Mouse (Mus musculus) lung, postnatal 25 days (tissue): ENCODE measurements around the gene Fam133b.
"Not testable (repeated sequence)": the region's sequence is repeated elsewhere in the genome, so short reads cannot be mapped to it uniquely, and the experiment has no call there.

Experiments used
- DNase-seq: peaks from one replicate; pipeline ENCODE4 v3.0.0; 2022; ENCODE audit warnings: low spot score

The Fam133b gene

DNA sequence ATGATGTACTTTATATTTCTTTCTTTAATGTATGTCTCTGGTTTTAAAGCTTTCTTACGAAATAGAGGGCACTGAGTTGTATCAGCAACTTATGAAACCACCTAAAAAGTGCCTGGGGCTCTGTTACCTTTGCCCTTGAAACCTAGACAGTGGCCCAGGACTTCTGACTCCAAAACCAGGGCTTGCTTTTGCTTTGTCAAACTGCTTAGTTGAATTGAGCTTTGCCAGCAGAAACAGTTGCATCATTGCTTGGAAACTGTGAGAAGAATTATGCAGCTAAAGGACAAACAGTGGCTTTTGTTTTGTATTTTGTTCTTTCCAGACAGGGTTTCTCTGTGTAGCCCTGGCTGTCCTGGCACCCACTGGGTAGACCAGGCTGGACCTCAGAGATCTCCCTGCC lies 56.7 kb downstream of the Fam133b start:
- no peak for DNase-seq

- no peak for DNase-seq
Measured at GRCm38 (mm10) chr5:3600790-3601189, 57.2 kb downstream of the Fam133b start.

DNA sequence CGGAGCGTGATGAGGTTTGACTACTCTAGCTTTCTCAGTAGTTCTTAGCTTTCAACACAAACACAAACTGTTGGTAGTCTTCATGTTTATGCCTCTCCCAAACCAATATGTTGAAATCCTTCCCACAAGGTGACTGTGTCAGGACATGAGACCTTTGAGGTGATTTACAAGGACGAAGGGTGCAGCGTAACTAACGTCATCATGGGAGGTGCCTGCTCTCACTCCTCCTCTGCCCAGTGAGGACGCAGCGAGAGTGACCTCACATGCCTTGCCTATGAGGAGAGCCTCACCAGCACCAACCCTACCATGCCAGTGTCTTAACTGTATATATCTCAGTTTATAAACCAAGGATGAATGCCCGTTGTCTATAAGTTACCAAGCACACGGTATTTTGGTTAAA lies 63.5 kb downstream of the Fam133b start:
- no peak for DNase-seq

- DNase-seq, result no peak
Measured at GRCm38 (mm10) chr5:3609241-3609640, 65.6 kb downstream of the Fam133b start.

GRCm38 (mm10) chr5:3611835-3612234 lies 68.2 kb downstream of the Fam133b start:
- DNase-seq, result not testable (repeated sequence)
